Mouse (Mus musculus) Patski (cell line): Measurements from ENCODE around the gene Tspan18. TPM values are rescaled to one million over a fixed set of nuclear protein-coding genes. Genes with fewer than 3 reads are reported as not detected.
A peak's percentile ranks its signal among the peaks of the same experiment; 100 is the strongest.

Experiments used
- ATAC-seq: fragments of 100-300 bp; one replicate; pipeline ENCODE4 v1.8.0; 2021
- CTCF ChIA-PET: fragments of 350-600 bp; sonication (Branson Sonifier 250); formaldehyde crosslinking; loops from one replicate; lab custom pipeline; 2022; ENCODE audit warnings: inconsistent platforms; lab: Charles Lee
- POLR2A ChIA-PET: fragments of 350-600 bp; sonication (Branson Sonifier 250); formaldehyde crosslinking; loops from one replicate; lab custom pipeline; 2022; ENCODE audit warnings: antibody characterized with exemption, inconsistent platforms; lab: Charles Lee
- DNase-seq: peaks from one replicate; pipeline ENCODE4 v3.0.0-alpha.2; 2011; ENCODE audit warnings: low read depth, low spot score
- H3K27me3 ChIP-seq: fragments of 371-371 bp; one replicate; pipeline ENCODE4 v1.5.1; 2021
- CTCF ChIP-seq: fragments of 100-300 bp; IDR thresholded peaks from one replicate; pipeline ENCODE4 v1.5.1; 2021
- in situ Hi-C: fragments of 300-500 bp; cut with MboI; formaldehyde crosslinking; loops from 3 replicates; pipeline ENCODE4 v1.11.1; 2018; ENCODE audit warnings: low pct_unique_long_range_greater_than_20kb, mixed read lengths
- polyA plus RNA-seq: library from polyadenylated mRNA; unstranded; gene quantifications from one replicate; pipeline ENCODE4 v1.2.3, GENCODE M21; 2021

The Tspan18 gene
- polyA plus RNA-seq, 1 experiment from 2014 or later = 16.6 TPM

GRCm38 (mm10) chr2:93345663-93346268 is 11.5 kb upstream of the Tspan18 start:
- ATAC-seq = no peak
- in situ Hi-C loops = no loop called here
- TF ChIP-seq CTCF = no peak
- no peaks in the 10 kb centered on the region for H3K27me3 ChIP-seq
- ChIA-PET CTCF (interaction anchor here (0.7 to 0.9 kb wide), 2 partner anchors 9 to 132 kb away, joined by 3 read pairs; no protein-coding TSS in a partner anchor), POLR2A (no interaction called here)
- no peak for DNase-seq

GRCm38 (mm10) chr2:93339373-93340106 is 5.2 kb upstream of the Tspan18 start:
- POLR2A ChIA-PET = interaction anchor here (0.8 to 1.2 kb wide), 2 partner anchors 10 to 138 kb away, joined by 3 to 4 read pairs; no protein-coding TSS in a partner anchor
- ATAC-seq = no peak
- H3K27me3 ChIP-seq = no peaks in the 10 kb centered on the region
- no peak for TF ChIP-seq CTCF
- CTCF ChIA-PET = interaction anchor here (1.2 kb wide), 2 partner anchors 9 to 123 kb away, joined by 3 to 4 read pairs; no protein-coding TSS in a partner anchor
- no peak for DNase-seq
- in situ Hi-C loops = no loop called here

GRCm38 (mm10) chr2:93335996-93336395 is 1.7 kb upstream of the Tspan18 start:
- DNase-seq (no peak), ATAC-seq (no peak)
- POLR2A ChIA-PET = no interaction called here
- H3K27me3 ChIP-seq = no peaks in the 10 kb centered on the region
- in situ Hi-C loops = no loop called here
- CTCF ChIA-PET = interaction anchor here (1.4 to 2.0 kb wide), 2 partner anchors 135 to 267 kb away, joined by 3 to 6 read pairs; no protein-coding TSS in a partner anchor
- TF ChIP-seq CTCF = no peak

DNA sequence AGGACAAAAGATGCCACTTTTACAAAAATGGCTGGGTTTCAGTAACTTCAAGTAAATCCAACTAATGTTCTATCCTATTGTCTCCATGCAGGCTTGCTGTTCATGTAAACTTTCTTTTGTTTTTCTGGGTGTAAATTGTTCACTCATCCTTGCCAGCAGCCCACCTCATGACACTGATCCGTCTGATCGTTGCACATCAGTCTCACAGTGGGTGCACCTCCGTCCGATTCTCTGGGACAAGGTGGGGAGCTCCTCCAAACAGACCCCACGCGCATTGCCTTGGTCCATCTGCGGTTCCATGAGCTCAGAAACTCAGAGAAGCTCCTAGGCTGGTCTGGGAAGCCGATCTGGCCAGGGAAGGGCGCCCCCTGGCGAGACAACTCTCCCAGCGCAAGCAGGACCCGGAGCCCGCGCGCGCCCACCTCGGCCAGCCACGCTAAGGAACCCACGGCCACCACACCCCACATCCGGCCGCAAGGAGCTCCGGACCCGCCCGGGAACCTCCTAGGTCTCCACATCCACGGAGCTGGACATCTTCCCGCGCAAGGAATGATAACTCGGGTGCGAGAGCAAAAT is 976 bp downstream of the Tspan18 start:
- in situ Hi-C loops = loop anchor here (5.0 kb wide), 3 partner anchors 74 to 134 kb away; no protein-coding TSS in a partner anchor
- CTCF ChIA-PET = interaction anchor here (0.6 to 4.6 kb wide), 31 partner anchors 9 to 137 kb away, joined by 3 to 47 read pairs (median 4); no protein-coding TSS in a partner anchor
- no peak for TF ChIP-seq CTCF
- no peaks in the 10 kb centered on the region for H3K27me3 ChIP-seq
- no peak for DNase-seq
- ATAC-seq = peak; percentile 74
- POLR2A ChIA-PET = interaction anchor here (0.7 to 2.3 kb wide), 4 partner anchors 25 to 115 kb away, joined by 3 to 7 read pairs (median 4); no protein-coding TSS in a partner anchor

DNA sequence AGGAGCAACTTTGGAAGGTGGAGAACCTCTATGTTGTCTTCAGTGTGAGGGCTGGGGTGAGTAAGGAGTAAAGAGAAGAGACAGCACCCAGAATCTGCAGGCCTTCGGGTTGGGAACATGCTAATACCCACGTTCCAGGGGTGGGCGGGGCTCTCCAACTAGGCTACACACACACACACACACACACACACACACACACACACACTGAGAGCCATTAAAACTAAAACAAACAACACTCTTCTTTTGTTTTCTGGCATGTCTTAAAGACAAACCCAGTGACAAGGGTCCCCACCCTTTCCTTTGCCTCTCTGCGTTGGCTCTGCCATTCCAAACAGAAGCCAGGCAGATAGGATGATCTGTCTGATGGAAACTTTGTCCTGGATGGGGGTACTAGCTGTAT is 2.0 kb downstream of the Tspan18 start:
- in situ Hi-C loops = loop anchor here (5.0 kb wide), 3 partner anchors 75 to 135 kb away; no protein-coding TSS in a partner anchor
- no peak for TF ChIP-seq CTCF
- ChIA-PET POLR2A (interaction anchor here (0.5 to 2.3 kb wide), 2 partner anchors 16 to 105 kb away, joined by 3 to 7 read pairs; no protein-coding TSS in a partner anchor), CTCF (interaction anchor here (1.2 to 4.6 kb wide), 7 partner anchors 18 to 117 kb away, joined by 3 to 47 read pairs (median 5); no protein-coding TSS in a partner anchor)
- ATAC-seq (no peak), DNase-seq (no peak)
- H3K27me3 ChIP-seq = no peaks in the 10 kb centered on the region

DNA sequence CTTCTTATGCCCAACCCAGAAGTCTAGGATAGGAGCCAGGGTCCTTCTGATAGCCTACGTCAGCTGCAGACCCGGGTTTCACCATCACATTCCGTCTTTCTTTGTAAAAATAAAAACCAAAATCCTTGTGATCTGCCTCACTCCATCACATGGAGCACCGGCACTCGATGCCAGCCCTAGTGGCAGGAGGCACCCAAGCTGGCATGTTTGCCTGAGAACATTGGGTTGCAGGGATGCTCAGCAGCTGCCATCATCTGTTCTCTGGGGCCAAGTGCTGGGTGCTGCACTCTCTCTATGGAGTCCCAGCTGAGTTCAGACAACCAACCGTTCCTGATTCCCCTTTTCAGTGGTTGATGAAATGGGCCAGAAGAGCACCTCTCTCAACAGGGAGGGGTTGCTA is 3.2 kb downstream of the Tspan18 start:
- no peak for ATAC-seq
- no peak for TF ChIP-seq CTCF
- POLR2A ChIA-PET = no interaction called here
- DNase-seq = no peak
- in situ Hi-C loops = loop anchor here (5.0 kb wide), 3 partner anchors 76 to 136 kb away; no protein-coding TSS in a partner anchor
- H3K27me3 ChIP-seq = no peaks in the 10 kb centered on the region
- CTCF ChIA-PET = interaction anchor here (1.6 to 4.6 kb wide), 4 partner anchors 54 to 127 kb away, joined by 4 to 47 read pairs (median 5); no protein-coding TSS in a partner anchor

DNA sequence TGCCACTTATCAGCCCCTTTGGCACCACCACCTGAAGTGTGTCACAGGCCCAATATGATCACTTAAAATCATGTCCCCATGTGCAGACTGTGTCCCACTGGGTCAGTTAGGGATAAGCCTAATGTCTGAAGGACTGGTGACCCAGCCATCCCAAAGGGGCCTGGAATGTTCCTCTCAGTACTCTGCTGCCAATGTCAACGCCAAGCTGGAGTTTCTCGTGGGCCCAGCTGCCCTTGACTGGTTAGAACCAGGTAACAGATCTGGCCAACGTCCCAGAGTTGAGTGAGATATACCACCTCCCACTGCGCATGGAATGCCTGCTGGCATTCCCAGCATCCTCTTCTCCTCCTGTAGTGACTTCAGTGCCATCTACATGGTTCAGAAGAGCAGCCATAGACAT is 5.2 kb downstream of the Tspan18 start:
- TF ChIP-seq CTCF = no peak
- H3K27me3 ChIP-seq = no peaks in the 10 kb centered on the region
- ChIA-PET CTCF (interaction anchor here (1.2 kb wide), 1 partner anchor 12 kb away, joined by 3 read pairs; no protein-coding TSS in a partner anchor), POLR2A (no interaction called here)
- in situ Hi-C loops = no loop called here
- no peak for ATAC-seq
- no peak for DNase-seq

DNA sequence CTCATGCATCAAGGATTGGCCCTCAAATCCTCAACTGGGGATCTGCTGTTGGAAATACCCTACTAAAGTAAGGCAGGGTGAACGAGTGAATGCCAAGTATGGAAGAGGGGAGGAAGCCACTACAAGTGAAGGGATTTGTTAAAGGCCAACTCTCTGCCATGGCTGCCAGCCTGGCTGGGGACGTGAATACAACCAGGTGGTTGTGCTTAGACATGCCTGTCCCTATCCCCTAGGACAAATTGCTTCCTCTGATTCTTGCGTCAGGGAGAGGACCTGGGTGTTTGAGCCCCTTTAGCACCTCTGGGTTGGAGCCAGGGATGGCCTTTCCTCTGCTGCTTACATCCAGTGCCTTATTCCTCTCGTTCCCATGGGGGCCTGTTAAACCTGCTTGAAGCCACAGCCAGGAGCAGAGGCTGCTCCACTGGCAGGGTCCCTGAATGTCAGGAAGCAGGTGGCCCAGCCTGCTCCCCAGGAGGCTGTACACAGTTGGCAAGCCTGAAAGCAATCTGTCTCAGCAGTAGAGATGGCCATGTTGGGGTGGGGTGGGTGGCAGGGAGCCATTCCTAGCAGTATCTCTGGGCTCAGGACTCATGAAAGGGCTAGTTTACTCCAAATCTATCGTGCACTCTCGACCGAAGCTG is 6.3 kb downstream of the Tspan18 start:
- DNase-seq (no peak), ATAC-seq (no peak)
- POLR2A ChIA-PET = no interaction called here
- in situ Hi-C loops = no loop called here
- CTCF ChIA-PET = no interaction called here
- TF ChIP-seq CTCF = no peak
- no peaks in the 10 kb centered on the region for H3K27me3 ChIP-seq

DNA sequence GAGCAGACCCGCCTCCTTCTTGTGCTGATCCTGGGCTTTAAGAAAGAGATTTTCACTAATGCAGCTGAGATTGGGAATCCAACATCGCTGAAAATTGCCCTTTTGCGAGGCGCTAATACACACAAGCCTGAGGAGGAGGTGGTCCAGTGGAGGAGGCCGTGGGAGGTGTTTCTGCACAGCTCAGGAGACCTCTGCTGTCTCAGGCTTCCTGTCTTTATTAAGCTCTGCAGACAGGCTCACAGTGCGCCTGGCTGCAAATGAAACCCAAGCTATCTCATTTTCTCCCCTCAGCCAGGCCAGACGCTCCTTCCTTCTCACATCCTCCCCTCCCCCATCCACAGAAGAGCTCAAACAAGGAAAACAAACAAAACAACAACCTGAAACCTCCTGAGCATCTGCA is 9.6 kb downstream of the Tspan18 start:
- ATAC-seq (no peak), DNase-seq (no peak)
- POLR2A ChIA-PET = no interaction called here
- H3K27me3 ChIP-seq = no peaks in the 10 kb centered on the region
- in situ Hi-C loops = no loop called here
- CTCF ChIA-PET = interaction anchor here (1.4 to 3.5 kb wide), 3 partner anchors 9 to 108 kb away, joined by 3 to 10 read pairs (median 3); no protein-coding TSS in a partner anchor
- TF ChIP-seq CTCF = no peak
